Mouse (Mus musculus) kidney, postnatal 10 days (tissue): Measurements from ENCODE around the gene Sin3b.

ENCODE experiments used
- DNase-seq: peaks from one replicate; pipeline ENCODE4 v3.0.0; 2021; ENCODE audit warnings: mixed read lengths

Sin3b gene

DNA sequence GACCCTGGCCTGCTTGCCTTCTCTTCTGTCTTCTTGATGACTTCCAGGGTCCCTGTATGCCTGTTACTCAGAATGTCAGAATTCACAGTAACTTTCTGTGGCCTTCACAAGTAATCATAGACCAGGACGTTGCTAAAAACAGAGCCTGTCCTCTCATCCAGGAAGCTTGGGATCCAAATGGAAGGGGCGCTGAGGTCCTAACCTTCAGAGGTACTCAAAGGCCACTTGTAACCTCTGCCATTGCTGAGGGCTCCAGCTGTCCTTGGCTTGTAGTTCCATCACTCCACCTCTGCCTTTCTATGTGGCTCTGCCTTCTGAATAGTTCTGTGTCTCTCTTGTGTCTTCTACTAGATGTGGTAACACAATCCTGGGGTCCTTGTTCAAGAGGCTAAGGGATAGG, 30.7 kb downstream of the Sin3b start:
- DNase-seq, result peak; percentile 3

GRCm38 (mm10) chr8:72756031-72756430, 32.9 kb downstream of the Sin3b start:
- DNase-seq, result peak; percentile 1

GRCm38 (mm10) chr8:72756771-72757390, 33.8 kb downstream of the Sin3b start:
- DNase-seq, result peak; percentile 7

DNA sequence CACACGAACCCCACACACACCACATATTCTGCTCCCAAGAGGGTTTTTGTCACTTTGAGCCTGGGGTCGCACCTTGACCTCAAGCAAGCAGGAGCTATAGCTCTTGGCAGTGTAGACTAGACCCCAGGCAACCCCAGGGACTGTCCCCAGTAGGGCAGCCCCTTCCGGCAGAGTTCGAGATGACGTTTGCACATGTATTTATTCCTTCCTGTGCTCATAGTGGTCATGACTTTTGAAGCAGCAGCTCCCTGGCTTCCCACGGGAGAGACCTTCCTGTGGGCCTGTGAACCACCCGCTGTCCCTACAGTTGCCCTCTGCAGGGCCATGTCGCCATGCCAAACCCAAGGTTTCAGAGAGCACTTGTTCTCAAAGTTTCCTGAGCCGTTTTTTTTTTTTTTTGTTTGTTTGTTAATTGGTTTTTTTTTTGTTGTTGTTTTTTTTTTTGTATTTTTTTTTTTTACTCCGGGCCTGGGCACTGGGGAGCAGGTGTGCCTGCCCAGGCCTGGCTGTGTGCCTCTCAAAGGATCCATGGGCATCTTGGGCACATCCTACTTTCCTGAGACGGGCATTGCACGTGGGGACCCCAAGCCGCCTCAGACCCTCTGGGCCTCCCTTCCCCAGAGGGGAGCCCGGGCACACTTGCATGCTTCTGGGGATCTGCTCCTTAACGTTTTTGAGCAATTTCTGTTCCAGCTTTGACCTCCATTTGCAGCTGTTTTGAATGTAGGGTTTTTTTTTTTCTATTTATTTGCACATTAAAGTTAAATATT, 34.5 kb downstream of the Sin3b start:
- DNase-seq, result peak; percentile 2

- DNase-seq, result peak; percentile 14
Measured at GRCm38 (mm10) chr8:72758310-72758709, 35.2 kb downstream of the Sin3b start.

GRCm38 (mm10) chr8:72760216-72760615, 37.1 kb downstream of the Sin3b start:
- no peak for DNase-seq

DNA sequence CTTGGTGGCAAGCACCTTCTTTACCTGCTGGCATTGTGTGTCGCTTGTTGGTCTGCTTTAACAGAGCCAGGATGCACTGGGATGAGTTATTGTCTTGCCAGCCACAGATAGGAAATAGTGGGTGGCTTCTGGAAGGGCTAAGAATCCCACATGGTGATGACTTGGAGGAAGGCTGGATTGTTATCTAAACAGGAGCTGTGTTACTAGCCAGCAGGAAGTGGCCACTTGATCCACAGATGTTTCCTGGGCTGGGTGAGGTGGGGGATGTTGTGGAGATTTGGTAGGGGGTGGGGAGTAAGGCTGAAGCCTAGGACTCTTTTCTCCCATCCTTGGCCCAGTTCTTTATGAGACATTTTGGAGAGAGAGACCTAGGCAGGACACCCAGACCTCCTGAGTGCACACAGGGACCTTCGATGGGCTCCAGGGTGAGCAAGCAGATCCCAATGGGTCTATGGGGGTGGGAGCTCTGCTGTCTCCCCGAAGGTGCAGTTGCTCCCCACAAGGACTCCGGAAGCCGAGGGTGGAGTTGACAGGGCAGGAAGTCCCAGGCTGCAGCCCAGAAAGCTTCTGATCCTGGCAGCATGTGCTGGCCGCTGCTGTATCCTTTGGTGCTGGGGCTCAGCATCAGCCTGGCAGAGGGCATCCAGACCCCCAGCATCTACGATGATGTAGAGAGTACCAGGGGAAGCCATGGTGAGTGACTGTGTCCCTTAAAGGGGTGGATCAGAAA, 38.4 kb downstream of the Sin3b start, which contains the start of gene F2rl3:
Gene F2rl3, plus strand, starts transcription at position 559 of the 730 bp plus-strand sequence.
- DNase-seq, result peak; percentile 43

GRCm38 (mm10) chr8:72762306-72762705, 39.2 kb downstream of the Sin3b start:
- no peak for DNase-seq

GRCm38 (mm10) chr8:72765696-72766095, 42.6 kb downstream of the Sin3b start:
- no peak for DNase-seq

DNA sequence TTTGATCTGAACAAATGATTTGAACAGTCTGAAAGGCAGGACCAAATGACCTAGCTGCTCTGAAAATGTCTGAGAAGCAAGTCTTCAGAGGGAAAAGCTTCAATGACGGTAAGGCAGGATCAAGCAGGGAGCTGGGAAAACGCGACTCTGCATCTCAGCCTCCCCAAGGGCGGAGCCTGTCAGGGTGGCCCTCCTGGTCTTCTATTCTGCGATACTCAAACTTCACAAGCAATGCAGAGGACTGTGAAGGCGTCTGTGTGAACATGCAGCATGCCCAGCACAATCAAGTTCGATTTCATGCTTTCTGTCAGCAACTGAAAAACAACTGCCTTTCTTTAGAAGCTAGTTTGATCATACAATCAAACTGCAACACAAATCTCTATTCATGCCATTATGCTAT, 43.7 kb downstream of the Sin3b start:
- no peak for DNase-seq

- no peak for DNase-seq
Measured at GRCm38 (mm10) chr8:72777797-72778196, 54.7 kb downstream of the Sin3b start.

- no peak for DNase-seq
Measured at GRCm38 (mm10) chr8:72780644-72781043, 57.6 kb downstream of the Sin3b start.

- no peak for DNase-seq
Measured at GRCm38 (mm10) chr8:72801583-72801982, 78.5 kb downstream of the Sin3b start.
